Mouse (Mus musculus): Measurements from ENCODE around the gene Smc5.

Gene Smc5

DNA sequence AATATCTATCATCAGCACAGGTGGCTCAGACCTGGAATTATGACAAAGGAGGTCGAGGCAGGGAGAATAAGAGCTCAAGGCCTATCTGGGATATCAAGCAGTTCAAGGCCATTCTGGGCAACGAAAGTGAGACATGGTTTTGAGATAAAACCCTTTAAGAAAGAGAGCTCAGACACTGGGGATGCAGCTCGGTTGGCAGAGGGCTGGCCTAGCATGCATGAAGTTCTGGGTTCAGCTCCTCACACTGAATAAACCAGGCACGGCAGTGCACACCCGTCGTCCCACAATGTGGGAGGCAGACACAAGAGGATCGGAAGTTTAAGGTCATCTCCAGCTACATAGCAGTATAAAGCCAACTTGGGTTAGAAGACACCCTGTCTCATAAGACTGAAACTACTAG, 84.7 kb downstream of the Smc5 start:
- no peak for DNase-seq (ENCODE audit: low read depth)

DNA sequence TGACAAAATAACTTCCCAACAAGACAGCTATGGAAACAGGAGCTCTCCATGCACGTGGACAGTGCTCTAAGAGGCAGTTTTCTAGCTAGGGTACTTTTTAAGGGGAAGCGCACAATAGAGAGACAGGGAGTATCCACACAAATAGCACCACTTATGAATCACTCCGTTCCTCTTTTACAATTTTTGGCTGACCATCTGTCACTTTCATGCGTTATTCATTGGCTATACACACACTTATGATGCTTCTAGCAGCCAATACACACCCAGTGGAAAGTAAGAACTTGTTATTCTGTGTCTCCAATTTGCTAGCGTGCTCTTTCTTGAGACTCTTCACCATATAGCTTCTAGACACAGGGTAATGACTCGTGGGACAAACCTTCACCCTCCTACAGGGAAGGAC, 86.0 kb downstream of the Smc5 start:
- DNase-seq (ENCODE audit: low read depth) = no peak

DNA sequence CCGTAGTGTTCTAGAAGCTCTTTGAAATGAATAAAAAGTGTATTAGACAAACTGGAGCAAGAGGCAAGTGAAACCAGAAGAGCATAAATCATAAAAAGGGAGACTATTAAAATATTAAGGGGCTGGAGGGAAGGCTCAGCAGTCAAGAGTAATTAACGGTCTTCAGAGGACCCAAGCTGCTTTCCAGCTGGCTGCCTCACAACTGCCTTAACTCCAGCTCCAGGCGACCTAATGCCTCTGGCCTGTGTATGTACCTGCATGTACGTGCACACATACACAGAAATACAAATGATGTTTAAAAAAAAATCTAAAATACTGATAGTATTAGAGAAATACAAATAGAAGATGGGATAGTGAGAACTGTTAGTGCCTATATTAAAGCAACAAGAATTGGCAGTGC, 89.6 kb downstream of the Smc5 start:
- DNase-seq (ENCODE audit: low read depth) = no peak

DNA sequence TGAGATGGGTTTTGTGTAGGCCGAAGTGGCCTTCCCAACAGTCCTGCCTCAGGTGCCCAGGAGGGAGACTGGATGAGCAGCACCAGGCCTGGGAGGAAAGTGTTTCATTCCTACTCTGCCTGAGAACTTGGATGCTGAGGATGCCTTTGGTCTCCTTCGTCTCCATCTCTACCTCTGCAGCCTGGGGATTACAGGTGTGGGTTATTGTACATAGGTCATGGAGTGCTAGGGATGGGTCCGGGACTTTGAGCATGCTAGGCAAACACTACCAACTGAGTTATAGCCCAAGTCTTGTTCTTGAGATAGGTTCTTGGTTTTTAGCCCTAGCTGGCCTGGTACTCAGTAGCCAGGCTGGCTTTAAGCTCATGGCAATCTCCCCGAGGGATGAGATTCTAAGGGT, 90.2 kb downstream of the Smc5 start:
- DNase-seq (ENCODE audit: low read depth) = no peak

- no peak for DNase-seq (ENCODE audit: low read depth)
Measured at GRCm38 (mm10) chr19:23178533-23178932, 95.2 kb downstream of the Smc5 start.

- DNase-seq (ENCODE audit: low read depth) = no peak
Measured at GRCm38 (mm10) chr19:23175511-23175910, 98.2 kb downstream of the Smc5 start.

GRCm38 (mm10) chr19:23175090-23175489, 98.6 kb downstream of the Smc5 start:
- no peak for DNase-seq (ENCODE audit: low read depth)

DNA sequence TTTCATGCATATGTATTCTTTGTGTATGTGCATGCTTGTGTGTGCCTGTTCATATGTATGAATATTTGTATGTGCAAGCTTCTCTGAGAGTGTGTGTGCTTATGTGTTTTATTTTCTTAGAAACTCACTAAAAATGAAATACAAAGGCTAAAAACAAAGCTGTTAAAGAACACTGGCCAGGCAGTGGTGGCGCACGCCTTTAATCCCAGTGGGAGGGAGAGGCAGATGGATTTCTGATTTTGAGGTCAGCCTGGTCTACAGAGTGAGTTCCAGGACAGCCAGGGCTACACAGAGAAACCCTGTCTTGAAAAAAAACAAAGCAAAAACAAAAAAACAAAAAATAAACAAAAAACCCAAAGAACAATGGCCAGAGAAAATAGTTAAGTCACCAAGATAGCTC, 102.6 kb downstream of the Smc5 start:
- DNase-seq (ENCODE audit: low read depth) = no peak

GRCm38 (mm10) chr19:23170476-23170875, 103.2 kb downstream of the Smc5 start:
- no peak for DNase-seq (ENCODE audit: low read depth)

DNA sequence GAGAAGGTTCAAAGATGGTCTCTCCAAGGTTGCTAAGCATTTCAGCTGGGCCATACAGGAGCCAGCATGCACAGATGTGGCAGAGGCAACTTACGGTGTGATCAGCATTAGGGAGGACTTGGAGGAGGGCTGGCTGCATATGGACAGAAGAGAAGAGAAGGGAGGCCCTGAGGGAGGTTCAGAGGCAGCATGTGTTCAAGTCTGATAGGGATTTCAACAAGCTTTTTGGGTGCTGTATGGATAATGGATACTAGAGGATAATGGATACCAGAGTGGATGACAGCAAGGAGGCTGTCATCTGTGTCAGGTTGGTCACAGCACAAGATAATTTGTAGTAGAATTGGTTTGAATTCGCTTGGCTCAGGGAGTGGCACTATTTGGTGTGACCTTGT, 104.0 kb downstream of the Smc5 start:
- no peak for DNase-seq (ENCODE audit: low read depth)

- DNase-seq (ENCODE audit: low read depth) = no peak
Measured at GRCm38 (mm10) chr19:23168899-23169658, 104.6 kb downstream of the Smc5 start.

DNA sequence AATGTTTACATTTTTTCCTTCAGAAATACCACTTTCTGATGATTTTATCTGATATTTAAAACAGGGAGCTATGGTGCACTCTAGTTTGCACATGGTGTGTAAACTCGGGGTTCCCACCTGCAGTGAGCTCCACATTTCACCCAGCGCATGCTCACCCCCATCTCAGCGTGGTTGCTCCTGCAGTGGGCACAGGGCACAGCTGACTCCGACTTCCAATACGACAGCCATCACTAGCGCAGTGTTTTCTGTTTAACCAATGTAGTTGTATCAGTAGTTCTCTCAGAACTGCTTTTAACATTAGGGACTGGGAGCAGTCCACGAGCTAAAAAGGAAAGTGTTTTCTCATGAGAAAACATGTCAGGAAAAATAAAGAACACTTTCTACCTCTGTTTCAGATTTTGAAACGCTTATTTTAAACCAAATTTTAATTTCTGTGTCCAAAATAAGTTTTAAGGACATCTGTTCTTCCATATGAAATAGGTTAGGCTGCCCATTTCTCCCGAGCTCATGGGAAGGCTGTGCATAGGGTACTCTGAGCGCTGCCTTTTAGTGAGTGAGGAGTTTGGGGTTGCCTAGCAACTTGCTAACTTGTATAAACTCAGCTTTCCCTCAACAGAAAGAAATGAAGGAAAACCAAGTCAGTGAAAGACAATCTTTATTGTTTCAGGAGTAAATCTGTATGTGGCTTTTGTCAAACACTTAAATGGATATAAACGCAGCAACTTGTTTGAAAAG, 107.0 kb downstream of the Smc5 start:
- no peak for DNase-seq (ENCODE audit: low read depth)

GRCm38 (mm10) chr19:23164651-23165240, 109.0 kb downstream of the Smc5 start:
- no peak for DNase-seq (ENCODE audit: low read depth)

- DNase-seq (ENCODE audit: low read depth) = no peak
Measured at GRCm38 (mm10) chr19:23163361-23163760, 110.3 kb downstream of the Smc5 start.

DNA sequence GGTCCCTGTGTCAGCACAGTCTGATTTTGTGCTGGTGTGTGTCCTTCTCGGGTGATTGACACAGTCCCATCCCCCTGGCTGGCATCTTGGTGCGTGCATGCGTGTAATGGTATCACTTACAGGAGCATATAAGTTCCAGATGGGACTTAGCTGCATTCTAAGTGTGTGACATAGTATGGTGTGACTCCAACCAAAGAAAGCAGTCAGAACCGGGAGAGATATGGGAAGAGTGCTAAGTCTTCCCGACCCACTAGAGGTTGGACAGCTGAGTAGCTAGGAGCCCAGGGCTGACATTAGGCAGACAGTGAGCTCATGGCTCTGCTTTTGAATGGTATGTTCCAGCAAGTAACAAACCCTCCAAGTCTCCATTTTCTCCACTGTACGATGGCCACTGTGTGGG, 110.8 kb downstream of the Smc5 start:
- DNase-seq (ENCODE audit: low read depth) = no peak

GRCm38 (mm10) chr19:23162387-23162809, 111.3 kb downstream of the Smc5 start:
- DNase-seq (ENCODE audit: low read depth) = no peak

GRCm38 (mm10) chr19:23159780-23160395, 113.8 kb downstream of the Smc5 start:
- DNase-seq (ENCODE audit: low read depth) = no peak
